Mouse (Mus musculus): ENCODE data around the gene Ebi3.
"Not testable (repeated sequence)": the region's sequence is repeated elsewhere in the genome, so short reads cannot be mapped to it uniquely, and the experiment has no call there.

Gene Ebi3

GRCm38 (mm10) chr17:55952447-55953027 lies at the start of gene Ebi3:
Gene Ebi3 (plus strand): TSS chr17:55952640.
- DNase-seq: peak; percentile 4

- DNase-seq: no peak
Observed at GRCm38 (mm10) chr17:55903087-55903486, 49.4 kb upstream of the Ebi3 start.

GRCm38 (mm10) chr17:55903687-55904086 lies 48.8 kb upstream of the Ebi3 start:
- no peak for DNase-seq

GRCm38 (mm10) chr17:55904131-55904530 lies 48.3 kb upstream of the Ebi3 start:
- DNase-seq: no peak

- no peak for DNase-seq
Observed at GRCm38 (mm10) chr17:55906669-55907068, 45.8 kb upstream of the Ebi3 start.

- no peak for DNase-seq
Observed at GRCm38 (mm10) chr17:55931553-55932502, 20.6 kb upstream of the Ebi3 start.

- DNase-seq: no peak
Observed at GRCm38 (mm10) chr17:55932635-55933034, 19.8 kb upstream of the Ebi3 start.

- DNase-seq: no peak
Observed at GRCm38 (mm10) chr17:55933191-55933590, 19.2 kb upstream of the Ebi3 start.

GRCm38 (mm10) chr17:55944387-55944865 lies 8.0 kb upstream of the Ebi3 start:
- not testable (repeated sequence) for DNase-seq

- peak; percentile 98 for DNase-seq
Observed at GRCm38 (mm10) chr17:55944866-55945682, 7.4 kb upstream of the Ebi3 start.

GRCm38 (mm10) chr17:55945696-55946095 lies 6.7 kb upstream of the Ebi3 start:
- DNase-seq: no peak

- DNase-seq: no peak
Observed at GRCm38 (mm10) chr17:55948647-55949046, 3.8 kb upstream of the Ebi3 start.

GRCm38 (mm10) chr17:55949400-55949799 lies 3.0 kb upstream of the Ebi3 start, which contains the start of gene Zfp119b:
Gene Zfp119b (minus strand): TSS chr17:55949500.
- no peak for DNase-seq

- no peak for DNase-seq
Observed at GRCm38 (mm10) chr17:55950601-55951000, 1.8 kb upstream of the Ebi3 start.

GRCm38 (mm10) chr17:55952041-55952440 lies 399 bp upstream of the Ebi3 start:
- DNase-seq: no peak

- no peak for DNase-seq
Observed at GRCm38 (mm10) chr17:55953751-55954150, 1.3 kb downstream of the Ebi3 start.

- DNase-seq: no peak
Observed at GRCm38 (mm10) chr17:55954229-55954628, 1.8 kb downstream of the Ebi3 start.

- DNase-seq: peak; percentile 77
Observed at GRCm38 (mm10) chr17:55956129-55956528, 3.7 kb downstream of the Ebi3 start.

GRCm38 (mm10) chr17:55956591-55956990 lies 4.2 kb downstream of the Ebi3 start:
- no peak for DNase-seq

- peak; percentile 78 for DNase-seq
Observed at GRCm38 (mm10) chr17:55957168-55957567, 4.7 kb downstream of the Ebi3 start.

GRCm38 (mm10) chr17:55957726-55958583 lies 5.5 kb downstream of the Ebi3 start:
- no peak for DNase-seq

- no peak for DNase-seq
Observed at GRCm38 (mm10) chr17:55958584-55958886, 6.1 kb downstream of the Ebi3 start.
